Mouse (Mus musculus): ENCODE measurements around the gene Narfl.
A peak's percentile ranks its signal among the peaks of the same experiment; 100 is the strongest.
"Not testable (repeated sequence)": the region's sequence is repeated elsewhere in the genome, so short reads cannot be mapped to it uniquely, and the experiment has no call there.

Narfl gene

DNA sequence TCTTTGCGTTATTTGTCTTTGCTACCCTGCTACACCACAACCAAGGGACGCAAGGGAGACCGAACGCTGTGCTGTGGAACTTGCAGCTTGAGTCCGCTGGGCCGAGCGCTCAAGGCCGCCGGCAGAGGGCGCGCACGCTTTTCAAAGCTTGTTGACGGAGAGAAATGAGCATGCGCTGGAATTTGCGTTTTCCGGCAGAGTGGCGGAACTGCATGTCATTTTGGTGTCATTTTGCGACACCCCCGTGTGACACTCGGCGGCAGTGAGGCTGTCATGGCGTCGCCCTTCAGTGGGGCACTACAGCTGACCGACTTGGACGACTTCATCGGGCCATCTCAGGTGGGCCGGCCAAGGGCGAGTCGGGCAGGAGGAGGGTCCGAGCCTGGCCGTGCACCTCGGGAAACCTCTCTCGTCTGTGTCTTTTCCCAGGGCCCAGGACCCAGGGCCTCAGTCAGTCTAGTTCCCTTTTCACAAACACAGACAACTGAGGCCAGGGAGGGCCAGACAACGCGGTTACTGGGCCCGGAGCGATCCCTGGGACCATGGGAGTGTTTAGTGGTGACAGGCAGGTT is at the start of gene Narfl:
Gene Narfl (plus strand): TSS at position 228 of the 572 bp plus-strand sequence.
- DNase-seq (ENCODE audit: low read depth) = peak; percentile 99

DNA sequence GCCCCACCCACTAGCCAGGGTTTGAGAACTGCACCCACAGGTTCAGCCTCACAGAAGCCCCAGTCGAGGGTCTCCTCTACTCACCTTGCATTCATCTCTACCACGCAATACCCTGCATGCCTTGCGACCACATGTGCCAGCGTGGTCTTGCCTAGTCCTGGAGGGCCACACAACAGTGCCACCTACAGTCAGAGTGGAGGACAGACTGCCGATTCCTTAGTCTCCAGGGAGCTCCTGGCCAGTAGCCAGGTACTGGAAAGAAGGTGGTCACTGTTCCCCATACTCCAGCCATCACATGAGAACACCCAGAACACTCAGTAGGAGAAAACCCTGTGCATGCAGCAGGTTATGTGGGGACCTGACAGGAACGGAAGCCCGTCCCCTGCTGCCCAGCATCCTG is 49.7 kb upstream of the Narfl start:
- no peak for DNase-seq (ENCODE audit: low read depth)

DNA sequence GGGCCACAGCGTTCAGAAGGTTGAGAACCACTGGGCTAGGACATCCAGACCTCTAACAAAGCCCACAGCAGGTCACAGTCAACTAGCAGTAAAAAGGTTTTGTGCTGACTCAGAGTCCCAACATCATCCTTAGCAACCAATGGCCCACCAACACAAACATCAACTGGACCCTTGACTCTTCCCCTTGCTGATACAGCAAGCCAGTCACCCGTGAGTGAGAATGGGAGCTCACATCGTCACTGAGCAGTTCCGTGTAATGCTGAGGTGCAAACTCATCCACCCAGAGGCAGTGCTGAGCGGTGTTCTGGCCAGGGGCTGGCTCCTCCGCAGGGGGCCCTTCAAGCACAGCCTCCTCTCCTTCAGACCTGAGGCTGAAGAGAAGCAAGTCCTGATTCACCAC is 48.3 kb upstream of the Narfl start:
- no peak for DNase-seq (ENCODE audit: low read depth)

DNA sequence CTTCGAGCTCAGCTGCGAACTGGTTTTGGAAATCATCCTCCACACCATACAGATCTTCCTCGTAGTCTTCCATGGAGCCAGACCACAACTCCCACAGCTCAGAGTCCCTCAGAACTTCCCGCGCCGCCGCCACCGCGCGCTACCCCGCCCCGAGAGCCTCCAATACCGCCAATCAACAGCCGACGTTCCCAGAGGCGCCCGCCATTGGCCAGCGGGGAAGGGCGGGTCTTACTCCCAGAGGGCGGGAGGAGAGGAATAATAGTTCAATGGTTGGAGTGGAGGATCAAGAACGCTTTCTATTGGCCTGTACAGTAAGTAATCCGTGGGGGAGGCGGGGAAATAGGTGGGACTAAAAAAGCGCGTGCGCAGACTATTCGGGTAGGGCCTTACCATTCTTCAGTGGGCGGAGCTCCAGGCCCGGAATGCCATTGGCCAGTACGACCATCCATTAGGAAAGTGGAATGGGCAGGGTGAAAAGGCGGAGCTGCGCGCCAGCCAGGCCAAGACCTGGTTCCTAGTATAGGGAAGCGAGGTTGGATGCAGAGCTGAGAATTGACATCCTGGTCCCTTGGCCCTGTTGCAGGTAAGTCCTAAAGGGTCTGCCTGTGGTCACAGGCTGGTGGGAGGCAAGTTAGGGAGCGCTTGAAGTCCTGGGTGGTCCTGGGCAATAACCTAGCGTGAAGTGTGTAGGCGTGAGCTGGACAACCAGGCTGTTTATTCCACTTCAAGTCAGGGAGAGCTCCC is 46.1 kb upstream of the Narfl start, which contains the start of the genes Chtf18 and Rpusd1:
Gene Chtf18 (minus strand): TSS at position 155 of the 744 bp plus-strand sequence.
Gene Rpusd1 (plus strand): TSS at position 406 of the 744 bp plus-strand sequence.
- DNase-seq (ENCODE audit: low read depth) = peak; percentile 100

DNA sequence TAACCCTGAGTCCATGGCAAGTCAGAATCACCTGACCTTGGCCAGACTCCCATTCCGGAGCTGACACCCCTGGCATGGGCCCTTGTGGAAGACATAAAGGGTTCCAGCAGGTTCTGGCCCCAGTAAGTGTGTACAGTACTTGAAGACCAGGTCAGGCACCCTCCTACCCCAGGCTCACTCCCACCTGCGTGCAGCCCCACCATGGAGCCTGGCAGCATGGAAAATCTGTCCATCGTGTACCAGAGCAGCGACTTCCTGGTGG is 45.6 kb upstream of the Narfl start:
- no peak for DNase-seq (ENCODE audit: low read depth)

DNA sequence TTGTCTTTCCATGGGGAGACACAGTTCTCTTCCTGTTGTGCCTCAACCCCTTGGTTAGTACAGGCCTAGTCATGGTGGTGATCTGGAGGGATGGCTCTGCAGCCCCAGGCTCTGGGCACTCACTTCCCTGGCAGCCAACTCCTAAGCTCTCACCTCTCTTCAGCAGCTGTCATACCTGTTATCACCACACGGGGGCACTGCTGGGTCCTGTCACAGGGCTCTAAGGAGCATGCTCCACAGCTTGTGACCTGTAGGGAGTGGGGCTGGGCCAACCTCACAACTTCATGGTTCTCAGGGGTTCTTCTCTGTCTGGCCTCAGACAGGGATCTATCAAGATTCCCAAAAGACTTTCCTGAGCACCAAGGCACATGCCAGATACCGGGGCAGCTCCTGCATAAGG is 41.5 kb upstream of the Narfl start:
- DNase-seq (ENCODE audit: low read depth) = peak; percentile 81

DNA sequence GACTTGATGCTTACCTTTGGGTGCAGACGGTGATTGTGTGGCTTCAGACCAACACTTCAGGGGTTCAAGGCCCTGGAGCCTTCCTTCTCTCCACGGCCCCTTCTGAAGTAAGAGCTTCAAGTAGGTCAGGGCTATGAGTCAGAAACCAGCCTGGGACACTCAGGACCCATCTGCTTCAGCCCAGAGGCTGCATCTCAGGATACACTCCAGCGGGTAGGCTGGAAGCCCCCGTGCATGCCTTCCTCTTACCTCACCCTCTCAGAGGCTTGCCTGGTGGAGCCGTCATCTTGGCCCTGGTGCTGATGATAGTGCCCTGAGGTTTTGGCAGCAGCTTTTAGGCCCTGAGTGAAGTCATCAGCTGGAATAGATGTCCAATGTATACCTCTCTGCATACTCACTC is 38.3 kb upstream of the Narfl start:
- no peak for DNase-seq (ENCODE audit: low read depth)

DNA sequence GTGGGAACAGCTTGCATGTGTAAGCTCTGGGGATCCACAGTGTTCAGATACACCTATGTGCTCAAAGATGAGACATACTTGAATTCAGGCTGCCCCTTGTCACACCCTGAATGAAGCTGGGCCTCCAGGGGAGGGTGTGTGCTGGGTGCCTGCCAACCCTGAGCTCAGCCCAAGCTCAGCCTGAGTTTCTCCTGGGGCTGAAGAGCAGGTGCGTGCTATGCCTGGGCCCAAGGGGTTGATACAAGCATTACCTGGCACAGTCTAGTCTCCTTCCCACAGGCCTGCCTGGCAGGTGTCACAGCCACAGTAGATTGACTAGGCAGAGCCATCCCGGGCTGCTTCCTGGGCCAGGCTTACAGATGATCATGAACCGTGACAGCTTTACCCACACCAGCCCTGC is 37.8 kb upstream of the Narfl start, which contains the start of gene Mslnl:
Gene Mslnl (plus strand): TSS at position 298 of the 400 bp plus-strand sequence.
- DNase-seq (ENCODE audit: low read depth) = no peak

DNA sequence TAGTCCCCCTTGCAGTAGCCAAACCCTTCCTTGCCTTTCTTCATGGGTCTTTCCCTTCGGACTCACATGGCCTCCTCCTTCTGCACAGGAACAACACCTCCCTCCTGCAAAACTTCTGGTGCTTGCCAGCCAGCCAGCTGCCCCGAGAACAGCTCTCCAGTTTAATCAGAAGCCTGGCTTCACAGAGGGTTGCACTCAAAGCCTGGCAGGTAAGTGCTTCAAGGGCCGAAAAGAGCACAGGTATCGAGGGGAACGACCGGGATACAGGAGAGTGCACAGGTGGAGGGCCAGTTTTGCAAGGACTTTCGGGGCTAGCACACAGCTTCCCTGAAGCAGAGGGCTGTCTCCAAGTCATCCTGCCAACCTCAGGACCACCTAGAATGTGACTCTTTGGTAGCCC is 34.7 kb upstream of the Narfl start:
- DNase-seq (ENCODE audit: low read depth) = no peak

DNA sequence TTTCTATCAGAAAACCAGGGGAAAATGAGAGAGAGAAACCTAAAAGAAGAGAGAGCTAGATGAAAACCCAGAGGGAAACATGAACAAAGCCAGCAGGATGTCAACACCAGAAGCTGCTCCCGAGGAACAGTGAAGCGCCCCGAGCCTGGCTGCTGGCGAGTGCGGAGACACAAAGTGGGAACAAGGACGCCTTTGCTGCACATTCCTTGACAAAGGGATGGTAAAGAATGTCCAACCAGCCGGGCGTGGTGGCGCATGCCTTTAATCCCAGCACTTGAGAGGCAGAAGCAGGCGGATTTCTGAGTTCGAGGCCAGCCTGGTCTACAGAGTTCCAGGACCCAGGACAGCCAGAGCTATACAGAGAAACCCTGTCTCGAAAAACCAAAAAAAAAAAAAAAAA is 32.1 kb upstream of the Narfl start:
- DNase-seq (ENCODE audit: low read depth) = not testable (repeated sequence)

DNA sequence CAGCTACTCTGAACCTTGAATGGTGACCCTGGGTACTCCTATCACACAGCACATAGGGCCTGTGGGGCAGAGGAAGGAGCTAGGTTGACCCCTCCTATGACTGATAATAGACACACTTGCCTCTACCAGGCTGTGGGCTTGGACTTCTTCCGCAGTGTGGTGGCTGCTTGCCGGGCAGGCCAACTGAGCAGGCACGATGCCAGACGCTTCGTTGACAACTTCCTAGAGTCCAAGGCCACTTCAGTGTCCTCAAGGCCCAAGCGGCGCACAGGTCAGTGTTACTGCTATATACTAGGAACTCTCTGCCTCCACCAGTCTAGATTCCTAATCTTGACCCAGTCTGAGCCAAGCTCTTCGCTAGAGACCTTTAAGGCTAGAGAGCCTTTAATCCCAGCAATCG is 29.7 kb upstream of the Narfl start:
- DNase-seq (ENCODE audit: low read depth) = no peak

DNA sequence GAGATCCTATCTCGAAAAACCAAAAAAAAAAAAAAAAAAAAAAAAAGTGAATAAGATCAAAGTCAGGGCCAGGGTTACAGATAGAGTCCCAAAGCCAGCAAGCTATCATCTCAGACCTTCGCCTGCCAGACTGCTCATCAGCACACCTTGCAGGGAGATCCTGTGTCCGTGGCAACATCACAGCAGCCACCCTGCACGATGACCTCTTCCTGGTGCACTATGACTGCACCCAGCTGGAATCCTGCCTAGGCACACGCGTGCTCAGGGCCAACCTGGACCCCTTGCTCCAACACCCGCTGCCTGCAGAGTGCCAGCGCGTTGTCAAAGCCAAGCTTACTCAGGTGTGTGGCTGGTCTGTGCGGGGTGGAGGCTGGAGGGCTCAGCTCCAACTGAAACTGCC is 29.3 kb upstream of the Narfl start:
- no peak for DNase-seq (ENCODE audit: low read depth)

DNA sequence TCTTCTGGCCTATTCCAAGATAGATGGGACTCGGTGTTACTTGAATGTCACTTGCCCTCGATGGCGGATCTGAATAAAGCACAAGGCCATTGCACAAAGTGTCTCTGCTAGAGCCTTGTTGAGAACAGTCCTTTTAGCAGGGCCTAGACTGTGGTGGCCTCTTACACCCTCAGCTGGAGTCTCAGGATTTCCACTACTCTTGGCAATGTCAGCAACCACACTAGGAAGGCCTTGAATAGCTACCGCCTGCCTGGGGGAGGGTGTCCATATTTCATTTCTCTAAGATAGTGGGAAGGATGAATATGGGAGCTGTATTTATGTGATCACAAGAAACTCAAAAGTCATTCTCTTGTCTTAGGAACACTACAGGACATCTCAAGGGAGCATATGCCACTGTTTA is 25.3 kb upstream of the Narfl start:
- no peak for DNase-seq (ENCODE audit: low read depth)

DNA sequence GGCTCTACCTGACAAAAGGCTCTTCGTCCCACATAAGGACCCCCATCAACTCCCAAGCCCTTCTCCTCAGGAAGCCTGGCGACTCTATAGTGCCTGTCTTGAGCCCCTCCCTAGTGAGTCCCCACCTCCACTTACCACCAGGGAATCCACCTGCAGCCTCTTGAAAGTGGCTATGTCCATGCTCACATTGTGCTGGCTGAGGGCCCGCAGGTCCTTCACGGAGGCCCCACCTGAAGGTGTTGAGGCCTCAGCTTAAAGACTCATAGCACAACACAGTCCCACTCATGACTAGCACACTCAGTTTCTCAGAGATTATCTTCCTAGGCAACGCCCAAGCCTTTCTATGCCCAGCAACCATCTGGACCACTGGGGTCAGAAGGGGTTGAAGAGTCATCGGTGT is 24.3 kb upstream of the Narfl start:
- DNase-seq (ENCODE audit: low read depth) = no peak

DNA sequence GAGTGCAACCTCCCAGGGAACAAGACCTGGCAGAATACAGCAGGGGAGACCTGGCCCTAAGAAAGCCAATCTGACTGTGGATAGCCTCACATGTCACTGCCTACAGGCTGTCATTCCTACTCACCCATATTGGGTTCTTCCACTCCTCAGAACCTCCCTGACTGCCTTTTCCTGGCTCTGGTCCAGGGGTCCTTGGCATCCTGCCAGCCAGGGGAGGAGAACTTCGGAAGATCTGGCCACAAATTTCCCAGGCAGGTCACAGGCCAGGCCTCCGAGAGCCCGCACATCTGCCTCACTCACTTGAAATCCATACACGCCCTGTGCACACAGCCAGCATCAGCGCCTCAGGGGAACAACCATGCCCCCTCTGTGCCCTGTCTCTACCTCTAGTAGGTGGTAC is 22.1 kb upstream of the Narfl start:
- DNase-seq (ENCODE audit: low read depth) = no peak

DNA sequence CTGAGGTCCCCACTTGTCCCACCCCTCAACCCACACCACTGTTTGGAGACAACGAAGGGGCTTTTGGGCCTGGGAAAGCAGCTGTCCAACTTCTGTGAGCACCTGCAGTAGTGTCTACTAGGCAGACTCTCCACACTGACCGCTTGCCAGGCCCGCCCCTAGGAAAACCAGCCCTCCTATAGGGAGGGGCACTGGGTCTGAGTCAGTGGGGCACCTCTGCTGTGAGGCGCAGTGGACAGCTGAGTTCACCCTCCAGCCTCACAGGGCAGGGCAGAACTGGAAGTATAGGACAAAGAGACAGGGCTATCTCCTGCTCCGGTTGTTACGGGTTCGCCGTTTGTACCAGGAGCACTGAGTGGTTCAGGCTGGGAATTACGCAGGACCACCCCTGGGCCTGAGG is 19.3 kb upstream of the Narfl start, which contains the start of gene Msln:
Gene Msln (minus strand): TSS at position 138 of the 400 bp plus-strand sequence.
- DNase-seq (ENCODE audit: low read depth) = no peak

DNA sequence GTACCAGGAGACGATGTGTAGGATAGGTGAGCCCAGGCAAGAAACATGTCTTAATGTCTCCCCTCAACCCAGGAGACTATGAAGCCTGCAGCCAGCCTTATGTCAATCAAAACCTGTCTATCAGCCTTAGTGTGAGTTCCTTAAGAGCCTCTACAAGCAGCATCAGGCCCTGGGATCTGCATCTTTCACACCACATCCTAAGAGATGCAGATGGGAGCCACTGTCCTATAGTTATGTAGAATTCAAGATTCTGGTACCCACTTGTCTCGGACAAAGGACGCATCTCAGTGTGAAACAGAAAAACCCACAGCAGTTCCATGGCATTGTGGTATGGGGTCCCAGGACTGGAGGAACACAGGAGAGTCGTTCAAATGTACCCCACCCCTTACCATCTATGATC is 18.5 kb upstream of the Narfl start:
- DNase-seq (ENCODE audit: low read depth) = no peak

DNA sequence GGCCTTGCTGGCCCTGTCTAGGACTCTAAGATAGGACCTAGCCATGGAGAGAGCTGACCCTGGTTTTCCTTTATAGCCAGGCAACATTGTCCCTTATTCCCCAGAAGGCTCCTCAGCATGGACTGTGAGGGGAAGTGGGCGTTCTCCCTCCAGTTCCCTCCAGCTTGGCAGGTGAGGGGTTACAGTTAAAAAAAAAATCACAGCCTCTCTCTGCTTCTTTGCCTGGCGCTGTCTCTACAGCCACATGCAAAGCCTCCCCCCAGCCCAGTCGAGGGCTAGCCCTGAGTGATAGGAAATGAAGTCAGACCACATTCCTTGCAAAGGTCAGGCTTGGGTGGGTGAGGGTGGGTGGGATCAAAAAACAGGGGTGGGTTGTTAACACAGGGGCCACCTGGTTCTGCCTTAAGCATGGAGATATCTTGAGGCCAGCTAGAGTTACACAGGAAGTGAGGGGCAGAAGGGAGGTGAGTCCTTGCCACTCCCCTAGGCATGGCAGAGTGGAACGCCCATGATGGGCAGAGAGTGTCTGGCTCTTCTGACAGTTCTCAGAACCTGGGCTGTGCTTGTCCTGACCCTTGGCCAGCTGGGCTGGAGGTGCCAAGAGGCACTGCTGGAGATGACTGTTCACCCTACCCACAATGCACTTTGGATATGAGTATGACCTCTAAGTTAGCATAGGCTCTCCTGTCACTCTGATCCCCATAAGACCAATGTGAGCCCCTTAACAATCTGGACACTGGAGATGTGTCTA is 17.8 kb upstream of the Narfl start:
- DNase-seq (ENCODE audit: low read depth) = no peak

DNA sequence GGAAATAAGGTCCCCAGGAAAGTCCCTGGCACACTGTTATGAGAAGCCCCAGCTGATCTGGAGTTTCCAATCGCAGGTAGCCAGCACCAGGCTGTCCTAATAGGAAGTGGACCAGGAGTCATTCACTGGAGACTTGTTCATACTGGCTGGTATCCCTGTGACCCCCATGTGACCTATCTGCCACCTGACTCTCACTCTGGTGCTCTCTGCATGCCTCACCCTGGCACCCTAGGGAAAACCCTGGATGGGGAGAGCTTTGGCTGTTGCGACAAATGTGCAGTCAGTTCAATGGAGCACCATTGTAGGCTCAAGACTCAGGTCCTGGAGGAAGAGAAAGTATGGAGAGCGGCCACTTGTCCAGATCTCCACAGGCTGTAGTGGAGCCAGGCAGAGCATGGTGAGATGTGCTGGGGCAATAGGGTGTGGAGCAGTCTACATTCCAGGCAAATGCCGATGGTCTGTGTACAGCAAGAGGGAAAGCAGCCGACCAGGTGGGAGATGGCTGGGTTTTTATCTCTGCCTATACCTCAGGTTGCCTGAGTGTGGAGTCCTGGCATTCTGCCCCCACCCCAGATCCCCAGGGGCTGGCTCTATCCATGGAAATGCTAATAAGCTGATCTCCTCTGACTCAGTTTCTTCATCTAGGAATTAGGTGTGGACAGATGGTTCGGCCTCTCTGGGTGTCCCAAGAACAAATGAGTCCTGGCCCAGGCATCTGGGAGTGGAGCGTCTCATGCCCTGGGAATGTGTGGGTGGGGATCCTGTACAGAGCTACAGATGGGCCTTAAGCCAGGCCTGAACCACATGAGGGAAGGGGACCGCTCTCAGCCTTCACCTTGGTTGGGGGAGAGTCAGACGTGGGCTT is 17.0 kb upstream of the Narfl start:
- DNase-seq (ENCODE audit: low read depth) = no peak

DNA sequence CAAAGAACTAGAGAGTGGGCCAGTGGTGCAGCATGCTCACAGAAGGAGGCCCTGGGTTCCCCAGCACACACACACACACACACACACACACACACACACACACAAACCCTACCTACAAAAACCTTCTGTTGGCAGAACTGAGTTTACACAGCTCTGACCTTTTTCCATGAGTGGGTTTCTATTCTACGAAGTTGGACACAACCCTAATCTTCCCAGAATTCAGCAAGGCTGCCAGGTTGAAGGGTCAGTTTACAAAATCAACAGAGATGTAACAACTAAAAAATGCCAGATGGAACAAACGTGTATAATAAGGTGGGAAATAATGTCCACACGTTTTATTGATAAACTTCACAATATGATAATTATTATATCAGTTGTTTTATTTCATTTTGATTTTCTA is 15.9 kb upstream of the Narfl start:
- DNase-seq (ENCODE audit: low read depth) = no peak

DNA sequence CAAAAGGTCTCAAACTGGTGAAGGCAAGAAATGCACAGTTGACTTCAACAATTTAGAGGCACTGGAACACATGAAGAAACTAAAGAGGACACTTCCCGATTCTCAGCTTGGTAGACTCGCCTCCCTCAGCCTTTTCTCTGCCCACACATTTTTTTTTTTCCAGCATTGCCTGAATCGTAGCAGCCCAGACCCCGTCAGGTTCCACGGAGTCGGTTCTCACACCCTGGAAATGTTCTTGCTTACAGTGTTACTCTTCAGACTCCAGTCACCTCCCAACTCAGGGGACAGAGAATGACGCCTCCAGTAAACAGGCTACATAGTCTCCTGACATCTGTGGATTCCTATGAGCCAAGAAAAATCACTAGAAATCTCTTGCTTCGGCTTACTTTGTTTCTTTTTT is 13.4 kb upstream of the Narfl start:
- no peak for DNase-seq (ENCODE audit: low read depth)

DNA sequence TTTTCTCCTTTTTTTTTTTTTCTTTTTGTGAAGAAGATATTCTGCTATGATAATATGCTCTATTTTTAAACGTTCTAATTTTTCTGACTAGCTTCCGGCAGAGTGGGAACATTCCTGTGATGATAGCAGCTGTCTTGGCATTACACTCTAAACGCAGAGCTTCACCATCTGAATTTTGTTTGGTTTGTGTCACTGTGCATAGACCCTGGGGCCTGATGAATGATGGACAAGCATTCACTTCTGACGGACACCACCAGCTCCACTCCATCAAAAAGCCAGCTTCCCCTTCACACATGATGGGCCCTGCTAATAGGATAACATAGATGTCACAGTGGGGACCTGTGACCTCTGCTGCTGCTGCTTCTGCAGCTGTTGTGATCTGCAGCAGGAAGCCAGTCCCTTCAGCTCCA is 12.0 kb upstream of the Narfl start:
- no peak for DNase-seq (ENCODE audit: low read depth)
